Mouse (Mus musculus): ENCODE measurements around the gene Akap9.
"Not testable (repeated sequence)": the region's sequence is repeated elsewhere in the genome, so short reads cannot be mapped to it uniquely, and the experiment has no call there.

Akap9 gene

GRCm38 (mm10) chr5:3969114-3969513 lies 41.3 kb downstream of the Akap9 start:
- no peak for DNase-seq (ENCODE audit: low read depth, low spot score)

GRCm38 (mm10) chr5:3970936-3971335 lies 43.1 kb downstream of the Akap9 start:
- DNase-seq (ENCODE audit: low read depth, low spot score): no peak

GRCm38 (mm10) chr5:3973764-3974163 lies 45.9 kb downstream of the Akap9 start:
- no peak for DNase-seq (ENCODE audit: low read depth, low spot score)

DNA sequence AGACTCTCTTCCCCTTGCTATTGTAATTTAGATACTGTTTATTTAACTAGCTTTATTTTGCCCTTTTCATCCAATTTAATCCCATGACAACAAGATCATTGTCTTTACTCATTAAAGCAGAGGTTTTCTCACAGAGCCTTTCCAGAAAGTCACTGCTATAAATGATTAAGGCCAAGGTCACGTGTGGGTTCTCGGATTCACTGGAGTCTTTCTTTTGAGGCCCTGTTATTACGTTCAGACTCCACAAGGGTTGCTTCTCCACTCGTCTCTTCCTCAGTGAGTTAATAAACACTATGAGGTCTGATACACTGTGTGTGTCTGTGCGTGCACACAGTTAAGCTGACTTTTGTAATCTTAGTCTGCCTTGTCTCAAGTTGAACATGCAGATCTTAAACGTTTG lies 47.0 kb downstream of the Akap9 start:
- DNase-seq (ENCODE audit: low read depth, low spot score): no peak

DNA sequence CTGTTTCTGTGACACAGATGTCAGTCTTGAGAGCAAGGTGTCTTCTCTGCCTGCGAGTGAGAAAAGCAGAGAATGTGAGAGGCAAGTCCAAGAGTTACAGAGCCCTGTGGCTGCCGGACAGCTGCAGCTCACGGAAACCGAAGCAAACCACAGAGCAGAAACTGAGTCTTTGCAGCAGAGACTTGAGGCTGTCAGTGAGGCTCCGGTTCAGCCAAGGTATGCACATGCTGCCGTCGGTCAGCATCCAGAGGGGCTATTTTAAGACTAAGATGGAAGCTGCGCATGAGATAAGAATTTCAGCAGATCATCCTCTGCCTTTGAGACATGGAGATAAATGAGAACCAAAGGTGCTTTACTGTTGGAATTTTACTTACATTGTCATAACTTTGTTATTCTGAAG lies 48.3 kb downstream of the Akap9 start:
- peak; percentile 53 for DNase-seq (ENCODE audit: low read depth, low spot score)

DNA sequence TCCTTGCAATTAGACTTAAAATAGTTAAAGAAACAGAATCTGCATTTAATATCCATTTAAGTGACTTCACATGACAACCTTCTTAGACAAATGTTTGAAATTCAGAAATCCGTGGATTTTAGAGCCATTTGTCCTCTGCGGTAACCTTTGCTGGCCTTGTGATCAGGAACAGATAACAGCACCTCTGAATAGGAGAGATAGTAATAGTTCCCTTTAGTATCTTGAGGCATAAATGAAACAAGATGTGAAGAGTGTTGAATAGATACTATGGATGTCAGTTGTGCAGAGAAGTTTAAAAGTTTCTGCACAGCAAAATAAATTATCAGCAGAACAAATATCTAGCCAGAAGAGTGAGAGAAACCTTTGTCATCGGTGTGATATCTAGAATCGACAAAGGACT lies 50.0 kb downstream of the Akap9 start:
- no peak for DNase-seq (ENCODE audit: low read depth, low spot score)

- no peak for DNase-seq (ENCODE audit: low read depth, low spot score)
These were observed 61.8 kb downstream of the Akap9 start for GRCm38 (mm10) chr5:3989608-3990007.

GRCm38 (mm10) chr5:3990499-3990898 lies 62.6 kb downstream of the Akap9 start:
- DNase-seq (ENCODE audit: low read depth, low spot score): no peak

DNA sequence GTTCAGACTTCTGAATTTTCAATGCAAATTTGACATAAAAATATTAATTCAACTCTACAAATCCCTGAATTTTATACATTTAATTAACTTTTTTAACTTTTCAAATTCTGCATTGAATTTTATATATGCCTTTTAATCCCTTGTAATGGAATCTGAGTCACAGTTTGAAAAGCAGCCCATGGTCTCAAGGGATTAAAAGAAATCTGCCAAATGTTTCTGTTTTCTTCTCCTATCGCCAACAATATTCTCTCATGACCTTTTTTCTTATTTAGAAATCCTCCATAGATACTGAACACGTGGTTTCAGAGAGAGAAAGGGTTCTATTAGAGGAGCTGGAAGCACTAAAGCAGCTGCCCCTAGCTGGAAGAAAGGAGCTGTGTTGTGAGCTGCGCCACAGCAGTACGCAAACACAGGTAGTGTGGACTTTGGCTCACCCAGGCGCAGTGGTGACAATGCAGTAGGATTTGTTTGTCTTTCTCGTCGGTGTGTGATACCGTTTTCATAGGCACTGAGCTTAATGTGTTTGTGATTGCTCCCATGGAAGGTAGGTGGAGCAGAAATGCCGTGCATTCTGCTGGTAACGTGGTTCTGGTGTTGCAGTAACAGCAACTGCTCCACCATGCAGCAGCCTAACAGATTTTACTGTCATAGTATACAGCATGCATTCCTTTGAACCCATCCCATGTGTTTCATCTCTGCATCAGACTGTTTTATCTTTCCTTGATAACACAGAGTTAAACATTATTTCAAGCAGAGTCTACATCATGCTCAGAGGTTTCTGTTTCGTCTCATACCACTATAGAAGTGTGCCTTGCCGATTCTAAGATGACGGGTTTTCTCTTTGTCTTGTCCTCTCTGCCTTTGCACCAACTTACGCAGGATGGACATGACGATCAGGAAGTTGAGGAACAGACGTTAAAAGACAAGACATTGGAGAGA lies 76.9 kb downstream of the Akap9 start:
- DNase-seq (ENCODE audit: low read depth, low spot score): no peak

DNA sequence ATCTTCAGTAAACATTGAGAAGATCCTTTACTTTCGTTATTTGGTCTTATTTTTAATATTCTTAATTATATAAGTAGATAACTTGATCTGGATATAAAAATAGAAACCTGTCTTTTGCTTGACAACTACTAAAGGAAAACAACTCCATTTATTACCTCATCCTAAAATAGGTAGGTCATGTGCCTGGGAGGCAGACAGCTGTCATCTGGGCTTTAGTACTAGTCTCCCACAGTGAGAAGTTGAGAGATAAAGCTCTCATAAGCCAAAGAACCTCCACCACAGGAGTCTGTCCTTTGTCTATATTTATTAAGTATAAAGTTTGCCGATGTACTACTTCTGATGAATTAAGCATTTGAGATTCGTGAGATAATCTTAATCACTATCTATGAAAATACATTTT lies 78.8 kb downstream of the Akap9 start:
- DNase-seq (ENCODE audit: low read depth, low spot score): peak; percentile 77

- no peak for DNase-seq (ENCODE audit: low read depth, low spot score)
These were observed 80.4 kb downstream of the Akap9 start for GRCm38 (mm10) chr5:4008266-4008665.

GRCm38 (mm10) chr5:4009540-4009939 lies 81.7 kb downstream of the Akap9 start:
- DNase-seq (ENCODE audit: low read depth, low spot score): no peak

DNA sequence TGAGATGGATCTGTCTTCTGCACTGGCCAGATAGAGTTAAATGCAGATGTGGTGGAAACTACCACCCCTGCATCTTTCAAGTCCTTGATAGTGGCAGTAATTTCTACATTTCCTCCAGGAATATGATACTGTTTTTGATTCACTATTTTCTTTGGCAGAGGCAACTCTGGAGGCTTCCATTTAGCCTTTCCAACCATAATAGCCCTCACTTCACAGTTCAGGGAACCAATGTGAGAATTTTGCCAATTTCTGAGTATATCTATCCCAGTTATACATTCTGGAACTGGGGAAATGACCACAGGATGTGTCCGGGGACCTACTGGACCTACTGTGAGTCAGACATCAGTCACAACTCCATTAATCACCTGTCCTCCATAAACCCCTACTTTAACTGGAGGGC lies 89.8 kb downstream of the Akap9 start:
- not testable (repeated sequence) for DNase-seq (ENCODE audit: low read depth, low spot score)

- DNase-seq (ENCODE audit: low read depth, low spot score): no peak
These were observed 91.5 kb downstream of the Akap9 start for GRCm38 (mm10) chr5:4019377-4019776.

DNA sequence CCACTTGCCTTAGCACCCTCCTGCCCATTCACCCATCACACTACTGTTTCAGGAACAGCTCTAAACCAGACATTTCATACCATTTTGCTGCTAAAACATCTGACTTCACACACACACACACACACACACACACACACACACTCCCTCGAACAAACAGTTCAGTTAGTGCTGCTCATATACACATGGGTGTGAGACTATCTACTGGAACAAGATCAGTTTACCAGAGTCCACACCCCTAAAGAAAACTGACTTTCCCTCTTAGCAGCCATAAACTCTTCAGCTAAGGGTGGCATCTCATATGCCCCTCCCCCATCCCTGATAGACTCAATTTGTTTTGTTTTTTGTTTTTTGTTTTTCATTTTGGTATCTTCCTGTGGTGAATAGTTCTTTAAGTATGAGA lies 92.2 kb downstream of the Akap9 start:
- no peak for DNase-seq (ENCODE audit: low read depth, low spot score)

DNA sequence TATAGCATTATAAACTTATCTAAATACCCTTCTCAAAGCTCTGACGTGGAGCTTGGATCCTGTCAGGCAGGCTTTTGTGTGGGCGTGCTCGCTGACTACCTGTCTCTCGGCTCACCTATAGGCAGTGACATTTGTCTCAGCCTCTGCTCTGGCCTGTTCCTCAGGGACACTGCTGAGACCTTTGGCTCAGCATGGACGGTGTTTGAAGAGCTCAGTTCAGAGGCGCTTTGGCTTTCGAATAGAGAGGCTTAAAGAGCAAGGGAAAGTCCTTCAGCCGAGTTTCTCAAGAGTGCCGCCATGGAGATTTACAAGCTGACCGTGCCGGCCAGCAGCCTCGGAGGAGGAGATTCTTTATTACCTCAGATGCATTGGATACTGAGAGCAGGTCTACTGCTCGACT lies 95.3 kb downstream of the Akap9 start:
- peak; percentile 52 for DNase-seq (ENCODE audit: low read depth, low spot score)

DNA sequence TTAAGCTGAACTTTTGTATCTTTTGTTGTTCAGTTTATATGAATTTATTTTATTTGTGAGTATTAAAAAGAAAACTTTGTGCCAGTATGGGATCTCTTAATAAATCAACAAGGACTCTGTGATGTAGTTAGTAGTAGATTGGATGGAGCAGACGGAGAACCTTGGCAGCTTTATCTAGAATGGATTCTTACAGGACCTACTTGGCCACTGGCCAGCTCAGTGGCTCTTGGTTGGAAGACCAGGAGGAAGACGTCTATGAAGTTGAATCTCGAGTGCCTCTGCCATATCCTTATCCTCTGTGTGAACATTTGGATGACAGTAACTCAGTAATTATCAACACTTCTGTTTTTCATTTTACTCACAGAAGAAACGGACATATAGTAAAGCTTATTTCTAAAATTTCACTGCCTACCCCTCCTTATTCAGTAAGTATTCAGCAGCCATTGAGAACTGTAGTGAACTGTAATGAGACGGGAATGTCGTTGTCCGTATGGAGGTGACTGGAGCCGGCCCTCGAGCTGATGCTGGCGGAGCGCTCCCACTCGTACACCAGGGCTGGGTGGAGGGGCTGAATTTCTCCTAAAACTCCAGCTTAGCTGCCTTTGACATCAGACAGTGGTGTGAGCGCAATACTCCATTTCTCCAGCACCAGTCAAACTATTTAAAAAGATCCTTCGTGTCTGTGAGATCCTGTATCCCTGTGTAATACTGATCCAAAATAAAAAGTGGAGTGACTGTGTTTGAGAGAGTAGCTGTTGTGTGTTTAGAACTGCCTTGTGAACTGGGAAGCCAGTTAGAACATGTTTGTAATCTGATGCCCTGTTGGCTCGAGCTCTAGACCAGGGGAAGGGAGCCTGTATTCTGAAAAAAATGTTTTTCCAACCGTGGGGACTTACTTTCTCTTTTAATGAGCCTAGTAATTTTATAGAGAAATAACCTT lies 96.2 kb downstream of the Akap9 start:
- DNase-seq (ENCODE audit: low read depth, low spot score): peak; percentile 84

DNA sequence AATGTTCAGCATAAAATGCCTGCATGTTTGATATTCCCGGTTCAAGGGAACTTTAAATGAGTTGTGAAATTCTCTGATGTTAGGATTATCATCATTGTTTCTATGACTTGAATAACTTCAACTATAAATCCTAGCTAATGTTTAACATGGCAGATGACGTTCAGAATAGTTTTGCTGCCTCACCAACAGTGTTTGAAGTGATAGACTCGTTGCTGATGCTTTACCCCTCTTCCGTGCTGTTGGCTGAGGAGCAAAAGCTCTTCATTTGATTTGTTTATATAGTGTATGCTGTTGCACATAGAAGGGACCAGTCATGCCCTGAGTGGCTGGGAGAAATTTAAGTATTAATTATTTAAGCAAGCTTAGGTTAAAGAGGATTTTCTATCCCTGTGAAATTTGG lies 96.9 kb downstream of the Akap9 start:
- DNase-seq (ENCODE audit: low read depth, low spot score): no peak

DNA sequence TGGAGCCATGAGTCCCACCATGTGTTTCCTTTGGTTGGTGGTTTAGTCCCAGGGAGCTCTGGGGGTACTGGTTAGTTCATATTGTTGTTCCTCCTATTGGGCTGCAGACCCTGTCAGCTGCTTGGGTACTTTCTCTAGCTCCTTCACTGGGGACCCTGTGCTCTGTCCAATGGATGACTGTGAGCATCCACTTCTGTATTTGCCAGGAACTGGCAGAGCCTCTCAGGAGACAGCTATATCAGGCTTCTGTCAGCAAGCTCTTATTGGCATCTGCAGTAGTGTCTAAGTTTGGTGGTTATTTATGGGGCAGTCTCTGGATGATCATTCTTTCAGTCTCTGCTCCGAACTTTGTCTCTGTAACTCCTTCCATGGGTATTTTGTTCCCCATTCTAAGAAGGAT lies 98.5 kb downstream of the Akap9 start:
- not testable (repeated sequence) for DNase-seq (ENCODE audit: low read depth, low spot score)

DNA sequence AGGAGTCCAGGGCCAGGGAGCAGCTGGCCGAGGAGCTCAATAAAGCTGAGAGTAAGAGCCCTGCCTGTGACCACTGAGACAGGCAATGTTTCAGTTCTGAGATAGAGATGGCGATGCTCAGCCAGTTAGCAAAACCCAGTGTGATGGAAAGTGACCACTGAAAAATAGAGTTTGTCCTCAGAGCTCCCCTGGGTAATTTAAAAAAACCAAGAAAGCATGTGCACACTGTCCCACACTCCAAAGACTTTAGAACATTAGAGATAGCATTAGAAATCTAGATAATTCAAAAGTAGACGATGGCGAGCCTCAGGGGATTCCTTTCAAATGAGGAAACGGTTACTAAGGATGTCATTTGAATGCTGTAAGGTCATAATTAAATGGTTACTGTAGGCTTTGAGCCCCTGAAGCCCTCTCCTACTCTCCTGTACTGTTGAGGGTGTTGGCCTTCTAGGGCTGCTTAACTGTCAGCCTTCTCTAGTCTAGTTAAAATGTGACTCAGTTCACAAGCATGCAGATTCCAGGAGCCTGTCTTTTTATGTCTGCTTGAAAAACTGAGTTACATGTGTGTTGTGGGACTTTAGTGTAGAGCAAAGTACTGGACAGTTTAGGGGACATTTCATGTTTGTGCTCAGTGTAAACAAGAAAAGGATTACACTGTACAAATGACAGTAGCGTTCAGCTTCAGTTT lies 100.8 kb downstream of the Akap9 start:
- no peak for DNase-seq (ENCODE audit: low read depth, low spot score)

DNA sequence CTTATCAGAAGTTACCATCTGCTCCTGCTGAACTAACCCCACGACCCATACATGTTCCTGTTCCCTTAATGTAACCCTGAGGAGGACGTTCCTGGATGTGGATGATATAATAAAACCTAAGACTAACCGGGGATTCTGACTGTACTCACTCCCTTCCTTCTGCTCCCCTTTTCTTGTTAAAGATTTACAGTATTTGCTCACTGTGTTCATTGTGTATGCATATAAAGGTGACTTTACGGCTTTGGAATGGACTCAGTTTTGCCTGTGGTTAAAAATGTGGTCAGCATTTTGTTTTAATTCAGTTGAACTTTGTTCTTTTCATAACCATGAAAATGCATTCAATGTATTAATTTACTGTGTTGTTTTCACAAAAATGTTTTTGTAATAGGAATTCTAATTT lies 104.0 kb downstream of the Akap9 start:
- no peak for DNase-seq (ENCODE audit: low read depth, low spot score)

GRCm38 (mm10) chr5:4036686-4037085 lies 108.8 kb downstream of the Akap9 start:
- no peak for DNase-seq (ENCODE audit: low read depth, low spot score)
